Comparison of ENCODE assay signal across 16 mouse cellular contexts in genomic region chr7:113626734-113627133, GRCm38 (mm10).
"Had no signal": no experiment of that assay in that cellular context is flagged by ENCODE, and none has a peak within 500 bp of the region (broad histone marks: within the 10 kb centered on the region; RNA-seq: fewer than 3 reads in every experiment).

No protein-coding gene starts in this region.

- H3K27me3 ChIP-seq: lung, embryonic 15.5 days; megakaryocyte, embryonic 14.5 days; midbrain, embryonic 13.5 days; midbrain, embryonic 15.5 days; neural tube, embryonic 12.5 days; stomach, embryonic 15.5 days had no signal

- H3K4me2 ChIP-seq: lung, embryonic 15.5 days; midbrain, embryonic 11.5 days; midbrain, embryonic 13.5 days; midbrain, embryonic 15.5 days; neural tube, embryonic 12.5 days; stomach, embryonic 15.5 days had no signal

- H3K4me1 ChIP-seq: lung, embryonic 15.5 days; midbrain, embryonic 13.5 days; midbrain, embryonic 15.5 days; stomach, embryonic 15.5 days had no signal

- H3K36me3 ChIP-seq: lung, embryonic 15.5 days; midbrain, embryonic 13.5 days; midbrain, embryonic 15.5 days; neural tube, embryonic 12.5 days; stomach, embryonic 15.5 days had no signal

- ATAC-seq: lung, postnatal 0 days; midbrain, embryonic 13.5 days; midbrain, embryonic 15.5 days had no signal

- H3K4me3 ChIP-seq: lung, embryonic 15.5 days; megakaryocyte, embryonic 14.5 days; midbrain, embryonic 13.5 days; midbrain, embryonic 15.5 days; neural tube, embryonic 12.5 days; stomach, embryonic 15.5 days had no signal

- H3K9me3 ChIP-seq: lung, embryonic 15.5 days; midbrain, embryonic 13.5 days; midbrain, embryonic 15.5 days; neural tube, embryonic 12.5 days; stomach, embryonic 15.5 days had no signal

- H3K27ac ChIP-seq: lung, embryonic 15.5 days; macrophage; midbrain, embryonic 13.5 days; midbrain, embryonic 15.5 days; neural tube, embryonic 12.5 days; stomach, embryonic 15.5 days; stomach, postnatal 0 days had no signal

- DNase-seq: lung, postnatal 14 days; lung, postnatal 36 days; right cerebral cortex, postnatal 14 days; thymus, adult 2 months; thymus, postnatal 25 days; thymus, postnatal 4 days had no signal

- H3K9ac ChIP-seq: lung, embryonic 15.5 days; midbrain, embryonic 13.5 days; midbrain, embryonic 15.5 days; neural tube, embryonic 12.5 days; stomach, embryonic 15.5 days had no signal
